Mouse (Mus musculus) ES-Bruce4 (cell line): ENCODE measurements around the gene Taar5. TPM values are rescaled to one million over a fixed set of nuclear protein-coding genes. Genes with fewer than 3 reads are reported as not detected.

Source experiments
- H3K27ac ChIP-seq: 2 replicates; pipeline ENCODE4 v1.5.1; 2012; ENCODE audit warnings: low read length, inconsistent platforms; ENCODE audit not compliant: insufficient read depth
- H3K27me3 ChIP-seq: 2 replicates; pipeline ENCODE4 v1.6.1; 2012; ENCODE audit warnings: mild to moderate bottlenecking, low read length, inconsistent platforms; ENCODE audit not compliant: control insufficient read depth, poor library complexity, insufficient read depth, severe bottlenecking
- H3K36me3 ChIP-seq: 2 replicates; pipeline ENCODE4 v1.6.1; 2012; ENCODE audit warnings: inconsistent platforms, mild to moderate bottlenecking, low read length, moderate library complexity; ENCODE audit not compliant: control insufficient read depth, poor library complexity, insufficient read depth, severe bottlenecking
- H3K4me1 ChIP-seq: one replicate; pipeline ENCODE4 v1.8.1; 2011; ENCODE audit warnings: low read length; ENCODE audit not compliant: control insufficient read depth, insufficient read depth
- H3K4me3 ChIP-seq: 2 replicates; pipeline ENCODE4 v1.5.1; 2011; ENCODE audit warnings: low read depth, mild to moderate bottlenecking, low read length
- H3K9ac ChIP-seq: 2 replicates; pipeline ENCODE4 v1.6.1; 2012; ENCODE audit warnings: low read depth, mild to moderate bottlenecking, inconsistent platforms; ENCODE audit not compliant: poor library complexity, severe bottlenecking
- H3K9me3 ChIP-seq: replicated peaks from 2 replicates; pipeline ENCODE4 v1.6.1; 2012; ENCODE audit warnings: mild to moderate bottlenecking, low read length, inconsistent platforms; ENCODE audit not compliant: control insufficient read depth, poor library complexity, insufficient read depth, severe bottlenecking
- CTCF ChIP-seq: IDR thresholded peaks from one replicate; pipeline ENCODE4 v1.8.1; 2011; ENCODE audit warnings: low read depth, low read length
- EP300 ChIP-seq: IDR thresholded peaks from 2 replicates; pipeline ENCODE4 v1.6.1; 2011; ENCODE audit warnings: low read depth, low read length; ENCODE audit not compliant: insufficient read depth
- POLR2A ChIP-seq: IDR thresholded peaks from one replicate; pipeline ENCODE4 v1.8.1; 2011; ENCODE audit warnings: low read length; ENCODE audit not compliant: insufficient read depth
- polyA plus RNA-seq: library from polyadenylated mRNA; stranded (reverse); fragments of >200 nt; gene quantifications from 2 replicates; pipeline ENCODE4 v1.2.4, GENCODE M21; 2011; ENCODE audit warnings: low read depth; ENCODE audit not compliant: missing spikeins, insufficient read depth, insufficient read length

Gene Taar5
- polyA plus RNA-seq, 1 experiment = not detected

DNA sequence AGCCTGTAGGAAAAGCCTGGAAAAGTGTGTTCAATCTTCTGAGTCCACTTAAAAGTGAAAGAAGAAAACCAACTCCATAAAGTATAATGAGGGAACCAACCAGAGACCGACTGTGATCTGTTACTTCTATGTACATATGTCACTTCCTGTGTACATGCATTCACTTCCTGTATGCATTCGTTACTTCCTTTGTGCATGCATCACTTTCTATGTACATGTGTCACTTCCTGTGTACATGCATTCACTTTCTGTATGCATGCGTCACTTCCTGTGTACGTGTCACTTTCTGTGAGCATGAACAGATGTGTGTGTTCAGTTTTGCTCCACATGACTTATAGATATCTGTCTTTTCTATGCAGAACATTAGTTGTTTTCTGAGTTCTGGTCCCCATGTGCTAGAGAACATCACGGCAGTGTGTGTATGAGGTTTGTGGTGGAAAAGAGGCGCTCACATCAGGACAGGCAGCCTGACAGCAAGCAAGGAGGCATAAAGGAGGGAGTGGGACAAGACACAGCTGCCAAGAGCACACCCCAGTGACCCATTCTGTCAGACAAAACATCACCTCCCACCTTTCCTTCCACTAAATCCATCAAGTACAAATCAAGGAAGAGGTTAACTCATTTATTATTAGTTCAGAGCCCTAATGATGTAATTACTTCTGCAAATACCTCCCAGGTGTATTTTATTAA, 5.4 kb upstream of the Taar5 start:
- no peak for TF ChIP-seq EP300
- no peak for TF ChIP-seq CTCF
- TF ChIP-seq POLR2A = no peak
- no peaks in the 10 kb centered on the region for H3K4me1 ChIP-seq
- no peak overlapping the region for H3K9ac ChIP-seq
- H3K36me3 ChIP-seq = no peaks in the 10 kb centered on the region
- H3K27me3 ChIP-seq = no peaks in the 10 kb centered on the region
- H3K27ac ChIP-seq = no peak overlapping the region
- H3K9me3 ChIP-seq = no peaks in the 10 kb centered on the region
- H3K4me3 ChIP-seq = no peak overlapping the region

GRCm38 (mm10) chr10:23971256-23971655, 750 bp downstream of the Taar5 start:
- H3K4me3 ChIP-seq = no peak overlapping the region
- no peak for TF ChIP-seq CTCF
- no peak overlapping the region for H3K27ac ChIP-seq
- H3K4me1 ChIP-seq = no peaks in the 10 kb centered on the region
- no peaks in the 10 kb centered on the region for H3K27me3 ChIP-seq
- no peaks in the 10 kb centered on the region for H3K9me3 ChIP-seq
- no peak overlapping the region for H3K9ac ChIP-seq
- no peaks in the 10 kb centered on the region for H3K36me3 ChIP-seq

- Histone ChIP-seq H3K9me3 (no peaks in the 10 kb centered on the region; the same call in 1 of the 2 replicates), H3K9ac (no peak overlapping the region), H3K36me3 (no peaks in the 10 kb centered on the region), H3K27me3 (no peaks in the 10 kb centered on the region), H3K4me3 (no peak overlapping the region), H3K4me1 (no peaks in the 10 kb centered on the region), H3K27ac (no peak overlapping the region)
- TF ChIP-seq EP300 (peak; percentile 63), POLR2A (no peak)
Measured at GRCm38 (mm10) chr10:23977958-23978357, 7.5 kb downstream of the Taar5 start.

GRCm38 (mm10) chr10:23978901-23979705, 8.6 kb downstream of the Taar5 start:
- no peaks in the 10 kb centered on the region; the same call in 1 of the 2 replicates for H3K9me3 ChIP-seq
- no peaks in the 10 kb centered on the region for H3K36me3 ChIP-seq
- TF ChIP-seq POLR2A (no peak), EP300 (peak; percentile 51; the same call in 1 of the 2 replicates), CTCF (peak; percentile 94)
- H3K4me3 ChIP-seq = no peak overlapping the region
- no peaks in the 10 kb centered on the region for H3K27me3 ChIP-seq
- H3K9ac ChIP-seq = no peak overlapping the region
- H3K4me1 ChIP-seq = no peaks in the 10 kb centered on the region
- H3K27ac ChIP-seq = no peak overlapping the region

DNA sequence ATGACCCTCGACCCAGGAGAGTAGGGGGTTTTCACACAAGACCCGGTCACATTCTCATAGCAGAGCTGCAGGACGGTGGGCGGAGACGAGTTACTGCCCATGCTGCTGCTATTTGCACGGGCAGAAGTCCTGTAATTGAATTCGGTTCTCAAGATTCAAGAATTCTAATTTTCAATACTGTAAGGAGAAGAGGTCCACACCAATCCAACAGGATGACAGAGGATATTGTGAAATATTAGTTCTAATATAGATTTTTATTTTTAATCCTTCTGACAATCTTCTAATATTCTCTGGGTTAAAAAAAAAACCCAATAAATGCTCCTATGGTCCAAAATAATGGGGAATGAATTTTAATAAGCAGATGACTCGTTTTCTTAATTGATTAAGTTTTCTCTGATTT, 15.0 kb downstream of the Taar5 start, which contains the start of gene Taar6:
Gene Taar6, minus strand, starts transcription at position 101 of the 400 bp plus-strand sequence.
- Histone ChIP-seq H3K36me3 (no peaks in the 10 kb centered on the region), H3K4me3 (no peak within 1 kb of the TSS), H3K9me3 (no peaks in the 10 kb centered on the region; the same call in 1 of the 2 replicates), H3K4me1 (no peaks in the 10 kb centered on the region), H3K27me3 (no peaks in the 10 kb centered on the region), H3K27ac (no peak within 1 kb of the TSS), H3K9ac (no peak within 1 kb of the TSS)
- TF ChIP-seq POLR2A = no peak
- TF ChIP-seq CTCF = no peak
- TF ChIP-seq EP300 = no peak

DNA sequence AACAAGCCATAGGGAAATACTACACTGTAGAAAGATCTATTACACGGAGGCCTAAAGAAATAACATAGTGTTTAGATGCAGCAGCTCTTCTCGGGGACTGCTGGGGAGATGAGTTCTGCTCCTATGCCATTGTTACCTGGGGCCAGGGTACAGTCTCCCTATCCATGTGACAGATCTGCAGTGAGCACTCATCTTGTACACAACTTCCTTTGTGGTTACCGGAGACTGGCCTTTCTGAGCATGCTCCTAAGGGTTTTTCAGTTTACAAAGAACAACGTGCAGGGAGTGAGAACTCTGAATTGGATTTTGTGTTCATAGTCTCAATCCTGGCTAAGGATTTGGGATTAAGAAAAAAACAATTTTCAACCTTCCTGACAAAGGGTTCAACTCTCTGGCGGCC, 15.9 kb downstream of the Taar5 start:
- Histone ChIP-seq H3K27ac (no peak overlapping the region), H3K4me1 (no peaks in the 10 kb centered on the region)
- no peak for TF ChIP-seq CTCF

More for the DNA sequence above, 15.9 kb downstream of the Taar5 start:
- H3K27me3 ChIP-seq = no peaks in the 10 kb centered on the region
- H3K9ac ChIP-seq = no peak overlapping the region
- no peak overlapping the region for H3K4me3 ChIP-seq
- H3K9me3 ChIP-seq = no peaks in the 10 kb centered on the region; the same call in 1 of the 2 replicates
- H3K36me3 ChIP-seq = no peaks in the 10 kb centered on the region
